Mouse (Mus musculus) cerebellum, adult (tissue): ENCODE results near the gene Gm28539.

Experiments used
- ATAC-seq: cut with Nextera tagmentation; 2 replicates; pipeline ENCODE4 v1.9.2; 2017; ENCODE audit warnings: mild to moderate bottlenecking, moderate library complexity, mixed read lengths; ENCODE audit not compliant: insufficient number of reproducible peaks, low FRiP score, low TSS enrichment

Gene Gm28539

DNA sequence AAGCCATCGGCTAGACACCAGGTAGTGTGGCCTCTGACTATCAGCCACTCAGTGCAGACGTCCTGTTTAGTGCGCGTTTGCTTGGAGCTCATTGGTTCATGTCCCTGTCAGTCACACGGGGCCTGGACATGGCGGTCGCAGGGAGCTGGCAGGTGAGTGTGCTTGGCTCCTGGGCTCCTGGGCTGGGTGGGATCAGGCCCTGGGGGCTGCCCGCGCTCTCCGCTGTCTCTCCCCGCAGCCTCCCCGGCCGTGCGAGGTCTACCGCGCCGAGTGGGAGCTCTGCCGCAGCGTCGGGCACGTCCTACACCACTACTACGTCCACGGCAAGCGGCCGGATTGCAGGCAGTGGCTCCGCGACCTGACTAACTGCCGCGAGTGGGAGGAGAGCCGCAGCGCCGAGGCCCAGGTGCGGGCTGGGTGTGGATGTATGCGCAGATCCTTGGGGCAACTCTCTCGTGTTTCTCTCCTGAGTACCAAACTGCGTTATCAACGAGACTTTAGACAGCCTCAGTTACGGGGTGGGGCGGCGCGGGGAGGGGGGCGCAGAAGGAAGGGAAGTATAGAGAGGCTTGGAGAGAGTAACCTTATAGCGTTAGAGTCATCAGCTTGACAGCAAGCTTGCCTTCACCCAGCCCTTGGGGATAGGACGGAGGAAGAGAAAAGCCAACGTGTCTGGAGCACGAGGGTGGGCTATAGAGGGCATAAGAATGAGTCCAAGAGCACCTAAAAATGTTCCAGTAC lies at the start of gene Gm28539, which contains the start of gene 2510002D24Rik:
Gene Gm28539, plus strand, starts transcription at position 117 of the 741 bp plus-strand sequence.
Gene 2510002D24Rik, plus strand, starts transcription at position 111 of the 741 bp plus-strand sequence.
- ATAC-seq = peak; percentile 99

DNA sequence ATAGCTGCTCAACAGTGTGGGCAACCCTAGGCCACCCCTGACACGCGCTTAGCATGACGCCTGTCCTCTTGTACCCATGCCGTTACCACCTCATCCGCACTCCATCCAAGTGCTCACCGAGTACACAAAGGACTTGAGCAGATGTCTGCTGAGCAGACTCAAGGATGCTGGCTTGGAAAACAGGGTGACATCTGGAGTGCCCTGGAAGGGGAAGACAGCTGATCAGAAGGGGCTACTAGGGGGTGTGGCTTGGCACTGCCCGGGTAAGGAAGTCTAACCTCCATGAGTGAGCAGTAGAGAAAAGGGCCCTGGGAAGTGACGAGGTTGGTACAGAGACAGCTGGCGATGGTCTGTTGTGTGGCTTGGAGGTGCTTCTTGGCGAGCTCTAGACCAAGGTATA lies 49.7 kb upstream of the Gm28539 start:
- no peak for ATAC-seq

DNA sequence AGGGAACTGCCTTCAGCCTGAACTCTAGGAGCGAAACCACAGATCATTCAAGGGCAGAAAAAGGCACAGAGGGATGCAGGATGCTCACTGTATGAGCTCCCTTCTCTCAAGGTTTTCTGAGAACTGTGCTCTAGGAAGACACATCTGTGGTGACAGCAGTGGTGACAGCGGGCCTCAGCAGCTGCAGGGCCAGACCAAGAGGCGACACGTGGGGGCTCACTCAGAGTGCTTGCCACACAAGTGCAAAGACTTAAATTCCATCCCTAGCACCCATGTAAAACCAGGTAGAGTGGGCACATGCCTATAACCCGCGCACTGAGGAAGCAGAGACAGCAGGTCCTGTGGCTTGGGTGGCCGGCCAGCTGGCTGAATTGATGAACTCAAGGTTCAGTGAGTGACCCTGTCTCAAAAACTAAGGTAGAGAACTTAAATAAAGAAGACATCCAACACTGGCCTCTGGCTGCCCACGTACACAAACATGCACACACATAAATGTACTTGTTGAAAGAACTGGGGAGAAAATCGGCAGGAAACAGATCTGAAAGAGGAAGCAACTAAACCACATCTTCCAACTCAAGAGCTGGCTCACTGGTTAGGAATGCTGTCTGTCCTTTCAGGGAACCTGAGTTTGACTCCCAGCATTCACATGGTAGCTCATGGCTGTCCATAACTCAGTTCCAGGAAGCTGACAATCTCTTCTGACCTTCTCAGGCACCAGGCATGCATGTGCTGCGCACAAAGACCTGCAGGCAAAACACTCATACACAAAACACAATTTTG lies 47.6 kb upstream of the Gm28539 start:
- no peak for ATAC-seq

DNA sequence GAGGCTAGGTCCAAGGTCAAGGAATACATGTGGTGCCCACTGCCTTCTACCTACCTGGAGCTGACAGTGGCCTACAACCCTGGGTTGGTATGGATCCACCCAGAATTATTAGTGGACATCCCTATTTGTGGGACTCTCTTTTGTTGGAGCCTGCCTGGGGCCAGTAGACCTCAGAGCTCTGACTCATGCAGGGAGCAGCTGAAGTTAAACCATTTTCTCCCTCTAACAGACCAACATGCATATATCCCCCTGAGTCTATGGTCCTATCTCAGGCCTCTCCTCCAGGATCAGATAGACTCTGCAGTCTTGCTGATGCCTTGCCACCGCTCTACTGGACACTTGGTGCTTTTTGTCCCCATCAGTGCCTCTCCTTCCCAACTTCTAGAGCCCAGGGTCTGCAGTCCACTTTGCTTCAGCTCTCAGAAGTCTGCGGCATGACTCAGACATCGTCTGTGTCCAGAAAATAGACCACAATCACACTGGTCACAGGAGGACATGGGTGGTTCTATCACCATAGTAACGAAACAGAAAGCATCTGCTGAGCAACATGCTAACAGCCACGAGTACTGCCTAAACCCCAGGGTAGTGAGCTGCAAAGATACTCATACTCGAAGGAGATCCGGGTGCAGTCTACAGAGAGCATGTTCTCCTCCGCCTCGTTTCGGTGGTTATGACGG lies 41.0 kb upstream of the Gm28539 start:
- no peak for ATAC-seq

DNA sequence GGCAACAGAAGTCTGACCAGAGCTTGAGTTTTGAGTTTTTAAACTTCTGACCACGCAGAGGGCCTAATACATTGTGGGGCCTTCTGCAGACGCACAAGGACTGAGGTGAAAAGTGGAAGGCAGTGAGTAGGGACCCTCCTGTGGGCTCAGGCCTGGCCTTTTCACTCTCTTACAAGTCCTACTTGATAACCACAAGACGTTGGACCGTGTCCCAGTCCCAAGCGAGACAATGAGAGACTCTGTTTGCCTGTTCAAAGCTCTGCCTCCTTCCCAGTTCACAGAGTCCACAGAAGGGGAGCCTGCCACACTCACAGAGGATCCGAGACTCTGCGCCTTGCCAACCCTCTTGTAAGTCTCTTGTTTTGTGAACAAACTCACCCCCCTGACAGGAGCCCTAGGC lies 39.7 kb upstream of the Gm28539 start:
- ATAC-seq = no peak

DNA sequence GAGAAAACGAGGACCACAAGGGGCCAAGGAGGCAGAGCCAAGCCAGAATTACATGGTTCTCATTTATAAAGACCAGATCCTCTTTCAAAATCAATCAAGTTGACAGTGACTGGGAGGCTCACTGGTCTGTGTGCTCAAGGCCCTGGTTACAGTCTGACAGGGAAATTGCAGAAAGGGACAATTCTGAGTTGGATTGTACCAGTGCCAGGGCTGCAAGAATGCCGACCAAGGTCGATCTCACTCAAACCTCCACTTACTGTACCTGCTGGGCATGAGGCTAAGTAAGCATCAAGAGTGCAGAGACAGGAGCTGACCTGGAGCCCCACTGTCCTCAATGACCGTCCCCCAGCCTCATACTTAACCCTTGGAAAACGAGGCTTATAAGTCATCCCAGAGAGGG lies 38.2 kb upstream of the Gm28539 start:
- no peak for ATAC-seq

DNA sequence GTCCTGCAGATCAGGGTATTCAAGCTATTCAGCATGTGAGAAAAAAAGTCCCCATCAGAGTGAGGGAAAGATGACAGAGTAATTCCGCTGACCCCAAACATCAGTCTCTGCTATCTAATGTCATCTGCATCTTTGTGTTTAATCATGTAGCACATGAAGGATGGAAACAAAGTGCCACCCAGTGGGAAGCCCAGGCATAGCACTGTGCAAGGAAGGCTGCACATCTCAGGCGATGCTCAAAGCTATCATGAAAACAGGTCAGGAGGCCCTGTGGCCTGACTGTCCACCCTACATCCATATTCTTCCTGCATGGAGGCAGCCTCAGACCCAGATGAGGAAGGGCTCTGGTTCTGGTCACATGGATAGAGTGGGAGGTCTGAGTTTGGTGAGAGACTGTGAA lies 37.5 kb upstream of the Gm28539 start:
- 0 out of 2 replicates have a peak, but pooled peaks have one; percentile 31 for ATAC-seq

DNA sequence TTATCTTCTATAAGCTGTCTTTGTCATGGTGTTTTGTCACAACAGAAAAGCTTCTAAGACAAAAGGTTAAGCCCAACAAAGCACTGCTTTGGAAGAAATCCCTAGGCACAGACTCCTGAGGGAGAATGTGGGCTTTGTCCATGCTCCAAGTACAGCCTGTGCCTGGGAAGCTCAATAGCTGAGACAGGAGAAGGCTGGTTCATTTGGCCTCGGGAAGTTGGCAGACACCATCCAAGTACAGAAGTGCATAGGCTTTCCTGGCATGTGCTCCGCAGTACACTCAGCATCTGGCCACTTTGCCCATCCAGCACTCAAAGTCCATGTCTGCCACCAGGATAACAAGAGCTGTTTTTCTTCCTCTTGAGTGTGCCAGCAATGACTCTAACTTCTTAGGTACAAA lies 30.6 kb upstream of the Gm28539 start:
- no peak for ATAC-seq

DNA sequence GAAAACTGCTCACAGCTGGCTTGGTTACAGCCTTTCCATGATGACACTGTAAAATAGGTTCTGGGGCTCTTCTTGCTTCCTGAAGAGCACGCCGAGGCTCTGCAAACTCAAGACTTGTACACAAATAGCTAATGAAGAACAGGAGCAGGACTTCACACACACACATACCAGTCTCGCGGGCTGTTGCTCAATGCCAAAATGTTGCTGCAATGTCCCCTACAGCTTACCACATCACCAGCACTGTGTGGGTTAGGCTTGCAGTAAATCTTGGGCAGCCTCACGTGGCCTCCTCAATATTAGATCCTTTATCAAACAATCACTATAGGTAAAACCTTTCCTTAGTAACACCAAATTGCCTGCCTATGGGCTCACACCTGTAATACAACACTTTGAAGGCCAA lies 27.4 kb upstream of the Gm28539 start:
- no peak for ATAC-seq

DNA sequence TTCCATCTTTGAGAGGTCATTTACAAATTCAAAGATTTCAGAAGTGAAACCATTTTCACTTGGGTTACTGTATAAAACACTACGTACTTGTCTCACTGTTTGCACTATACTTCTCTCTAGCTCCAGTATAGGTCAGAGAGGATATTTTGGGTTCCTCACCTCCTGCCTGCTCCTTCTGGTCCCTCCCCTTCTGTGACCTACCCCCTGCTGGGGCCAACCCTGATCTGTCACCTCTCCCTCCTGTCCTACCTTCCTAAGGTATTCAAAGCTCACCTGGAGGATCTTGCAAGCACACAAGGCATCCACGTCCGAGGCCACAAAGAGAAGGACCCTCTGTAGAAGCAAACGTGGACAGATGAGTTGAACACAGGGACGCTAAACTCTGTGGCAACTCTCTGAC lies 25.4 kb upstream of the Gm28539 start:
- ATAC-seq = no peak

DNA sequence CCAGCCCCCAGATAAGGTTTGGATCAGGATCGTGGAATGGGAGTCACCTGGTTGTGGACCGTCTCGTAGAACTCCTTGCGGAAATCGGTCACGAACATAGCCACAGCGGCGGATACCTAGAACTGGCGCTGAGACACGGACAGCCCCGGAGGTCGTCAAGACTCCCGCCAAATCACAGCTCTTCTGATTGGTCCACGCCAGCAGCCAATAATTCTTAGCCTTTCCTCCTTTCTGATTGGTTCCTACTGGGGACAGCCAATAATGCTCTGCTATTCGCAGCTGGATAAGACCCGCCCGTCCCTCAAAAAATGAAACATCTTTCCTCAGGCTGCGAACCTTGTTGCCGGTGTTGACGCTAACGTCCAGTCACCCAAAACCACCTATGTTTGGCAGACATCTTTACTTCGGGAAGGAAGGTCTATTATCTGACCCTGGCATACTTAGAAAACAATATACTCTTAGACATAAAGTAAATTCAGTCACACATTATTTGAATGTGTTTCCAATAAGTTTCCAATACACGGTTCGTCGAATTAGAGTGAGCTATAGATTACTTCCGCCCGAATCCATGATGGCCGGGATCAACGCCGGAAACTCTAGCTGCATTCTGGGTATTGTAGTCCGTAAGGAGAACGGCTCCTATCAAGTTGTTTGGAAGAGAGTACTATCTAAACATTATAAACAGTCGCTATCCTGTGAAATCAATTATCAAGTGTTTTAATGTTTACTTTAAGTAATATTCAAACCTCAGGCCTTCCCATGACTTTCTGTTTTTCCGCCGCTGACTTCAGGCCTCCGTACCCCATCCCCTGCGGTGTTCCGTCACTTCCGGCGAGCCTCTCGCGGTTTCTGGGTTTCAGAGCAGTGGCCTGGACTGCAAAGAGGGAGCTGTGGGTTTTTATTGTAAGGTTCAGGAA lies 24.7 kb upstream of the Gm28539 start, which contains the start of the genes Ufd1 and Cdc45:
Gene Ufd1, plus strand, starts transcription at position 312 of the 917 bp plus-strand sequence.
Gene Cdc45, minus strand, starts transcription at position 520 of the 917 bp plus-strand sequence.
- peak; percentile 94 for ATAC-seq

DNA sequence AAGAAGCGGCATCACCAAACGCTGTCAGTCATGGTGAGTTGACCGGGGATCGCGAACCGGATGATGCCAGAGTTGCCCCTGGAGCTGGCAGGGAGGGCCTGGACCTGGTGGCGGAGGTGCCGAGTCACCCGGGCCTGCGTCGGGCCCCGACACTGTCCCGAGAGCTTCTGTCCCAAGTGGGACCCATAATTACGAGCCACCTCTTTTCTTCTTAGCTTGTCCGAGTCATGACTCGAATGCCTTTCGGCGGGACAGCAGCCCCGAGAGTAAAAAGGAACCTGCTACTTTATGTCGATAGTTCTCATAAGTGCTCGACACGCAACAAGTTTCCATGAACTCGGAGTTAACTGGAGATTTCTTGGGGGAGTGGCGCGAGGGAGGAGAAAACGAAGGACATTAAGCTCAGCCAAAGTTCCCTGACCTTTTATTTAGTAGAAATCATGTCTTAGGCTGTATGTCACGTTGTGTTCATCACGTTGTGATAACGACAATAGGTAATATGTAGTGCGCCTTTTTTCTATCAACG lies 23.9 kb upstream of the Gm28539 start:
- ATAC-seq = no peak

DNA sequence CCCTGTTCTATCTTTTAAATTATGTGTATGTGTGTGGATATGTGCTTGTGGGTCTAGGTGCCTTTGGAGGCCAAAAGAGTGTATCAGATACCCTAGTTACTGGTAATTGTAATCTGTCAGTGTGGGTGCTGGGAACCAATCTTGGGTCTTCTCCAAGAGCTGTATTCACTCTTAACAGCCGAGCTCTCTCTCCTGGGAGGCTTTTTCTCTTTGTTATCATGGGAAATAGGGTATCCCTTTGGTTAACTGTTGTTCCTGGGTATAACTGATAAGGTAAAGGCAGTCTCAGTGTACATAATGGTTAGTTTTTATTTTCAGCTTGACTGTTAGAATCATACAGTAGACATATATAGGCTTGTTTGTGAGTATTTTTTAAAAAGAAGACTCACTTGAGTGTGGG lies 14.0 kb upstream of the Gm28539 start:
- ATAC-seq = no peak

DNA sequence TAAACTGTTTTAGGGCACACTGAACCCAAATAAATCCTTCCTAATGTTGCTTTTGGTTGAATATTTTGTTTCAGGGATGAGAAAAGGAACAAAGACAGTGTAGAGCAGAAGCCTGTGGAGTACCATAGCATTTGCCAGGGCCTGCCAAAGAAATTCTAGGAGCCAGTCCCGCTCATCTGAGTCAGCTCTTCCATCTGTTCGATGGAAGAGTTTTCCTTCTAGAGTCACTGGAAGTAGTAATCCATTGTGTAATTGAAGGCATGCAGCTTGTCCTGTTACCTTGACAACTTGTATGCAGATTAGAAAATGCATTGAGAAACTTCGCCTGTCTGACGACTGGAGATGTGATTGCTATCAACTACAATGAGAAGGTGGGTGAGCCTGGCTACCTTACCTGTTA lies 13.5 kb upstream of the Gm28539 start:
- ATAC-seq = no peak

DNA sequence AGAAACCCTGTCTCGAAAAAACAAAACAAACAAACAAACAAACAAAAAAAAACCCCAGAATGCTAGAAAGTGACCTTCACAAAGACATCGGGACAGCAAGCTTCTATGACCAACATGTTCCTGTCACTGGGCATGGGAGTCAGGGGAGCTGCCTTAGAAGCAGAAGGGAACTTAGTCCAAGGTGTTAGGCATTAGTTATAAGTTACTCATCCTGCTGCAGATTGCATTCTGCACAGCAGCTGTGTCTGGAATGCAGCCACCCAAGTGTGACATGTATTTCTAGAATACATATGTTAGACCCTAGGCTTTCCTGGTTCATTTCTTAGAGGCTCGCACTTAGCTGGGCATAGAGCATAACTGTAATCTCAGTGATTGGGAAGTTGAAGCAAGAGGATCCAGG lies 7.8 kb upstream of the Gm28539 start:
- ATAC-seq = no peak

DNA sequence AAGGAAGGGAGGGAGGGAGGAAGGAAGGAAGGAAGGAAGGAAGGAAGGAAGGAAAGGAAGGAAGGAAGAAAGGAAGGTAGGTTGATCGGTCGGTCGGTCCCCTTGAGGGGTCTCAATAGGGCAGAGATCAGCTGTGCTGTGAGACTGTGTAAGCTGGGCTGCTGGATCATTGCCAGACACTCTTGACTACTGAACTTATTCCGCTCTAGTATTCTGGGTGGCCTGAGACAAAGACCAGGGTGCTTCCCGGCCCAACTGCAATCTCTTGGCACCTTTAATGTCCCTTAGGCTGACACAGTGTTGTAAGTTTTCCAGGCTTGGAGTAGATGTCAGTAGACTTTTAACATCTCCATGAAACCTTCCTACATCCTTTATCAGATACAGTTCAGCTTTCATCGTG lies 7.3 kb upstream of the Gm28539 start:
- ATAC-seq = no peak

DNA sequence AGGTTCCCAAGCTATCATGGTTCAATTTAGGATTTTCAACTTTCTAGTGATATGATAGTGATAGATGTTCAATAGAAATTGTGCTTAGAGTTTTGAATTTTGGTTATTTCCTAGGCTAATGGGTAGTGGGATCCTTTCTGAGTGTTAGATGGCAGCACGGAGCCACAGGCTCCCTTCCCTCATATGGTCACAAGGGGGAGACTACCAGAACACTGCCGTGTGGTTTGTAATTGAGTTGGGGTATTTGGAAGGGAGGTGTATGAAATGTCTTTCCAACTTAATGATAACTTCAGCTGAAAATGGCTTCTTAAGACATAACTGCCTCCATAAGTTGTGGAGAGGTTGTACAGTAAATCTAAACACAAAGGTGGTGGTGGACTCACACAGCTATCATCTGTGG lies 2.9 kb upstream of the Gm28539 start:
- ATAC-seq = no peak

DNA sequence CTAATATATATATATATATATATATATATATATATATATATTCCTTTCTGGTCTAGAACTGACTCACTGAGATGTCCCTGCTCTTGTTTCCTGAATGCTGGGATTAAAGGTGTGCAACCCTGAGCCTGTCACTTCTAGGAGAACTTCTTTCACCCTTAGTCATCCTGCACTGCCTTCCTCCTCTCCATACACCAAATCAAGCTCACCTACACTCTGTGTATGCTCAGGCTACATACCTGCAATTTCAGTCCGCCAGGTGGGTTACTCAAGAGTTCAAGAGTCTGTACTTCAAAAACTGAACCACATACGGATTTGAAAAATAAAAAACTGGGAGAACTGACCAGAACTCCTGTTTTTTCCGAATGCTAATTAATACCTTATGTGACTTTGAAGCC lies 314 bp upstream of the Gm28539 start:
- ATAC-seq = peak; percentile 4; the same call in 1 of the 2 replicates

DNA sequence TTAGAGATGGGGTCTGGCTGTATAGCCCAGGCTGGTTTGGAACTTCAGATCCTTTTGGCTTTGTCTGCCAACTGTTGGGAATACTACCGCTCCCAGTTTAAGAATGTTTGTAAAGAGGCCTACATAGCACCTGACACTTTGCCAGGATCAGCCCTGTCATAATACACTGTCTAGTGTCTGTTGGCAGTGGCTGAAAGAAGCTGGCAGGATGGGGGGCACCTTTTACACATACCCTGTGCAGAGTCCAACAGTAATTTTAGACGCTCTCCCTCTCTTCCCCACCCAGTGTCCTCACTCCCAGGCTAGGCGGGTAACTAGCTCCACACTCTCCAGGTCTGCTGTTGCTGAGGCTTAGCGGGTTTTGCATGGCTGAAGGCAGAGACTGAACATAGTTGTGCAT lies 2.0 kb downstream of the Gm28539 start:
- ATAC-seq = no peak
